Mouse (Mus musculus) E14TG2a.4 (cell line): ENCODE data around the gene Acss2.

ENCODE experiments used
- H3K27me3 ChIP-seq: 2 replicates; pipeline ENCODE4 v1.6.1; 2014; ENCODE audit warnings: low read length, control low read depth; ENCODE audit not compliant: insufficient read depth
- H3K36me3 ChIP-seq: 2 replicates; pipeline ENCODE4 v1.6.1; 2014; ENCODE audit warnings: low read length, control low read depth; ENCODE audit not compliant: insufficient read depth
- H3K4me1 ChIP-seq: replicated peaks from 2 replicates; pipeline ENCODE4 v1.6.1; 2014; ENCODE audit warnings: low read depth, low read length, control low read depth
- H3K4me3 ChIP-seq: replicated peaks from 2 replicates; pipeline ENCODE4 v1.5.1; 2014; ENCODE audit warnings: mild to moderate bottlenecking, low read length
- H3K9me3 ChIP-seq: 2 replicates; pipeline ENCODE4 v1.6.1; 2014; ENCODE audit warnings: low read length, control low read depth
- CTCF ChIP-seq: conservative IDR thresholded peaks from 2 replicates; pipeline ENCODE4 v1.5.1; 2014; ENCODE audit warnings: low read length
- NANOG ChIP-seq: IDR thresholded peaks from 2 replicates; pipeline ENCODE4 v1.6.1; 2014; ENCODE audit warnings: borderline replicate concordance, low read length, mixed read lengths
- POU5F1 ChIP-seq: IDR thresholded peaks from 2 replicates; pipeline ENCODE4 v1.6.1; 2014; ENCODE audit warnings: low read length, borderline replicate concordance

The Acss2 gene

DNA sequence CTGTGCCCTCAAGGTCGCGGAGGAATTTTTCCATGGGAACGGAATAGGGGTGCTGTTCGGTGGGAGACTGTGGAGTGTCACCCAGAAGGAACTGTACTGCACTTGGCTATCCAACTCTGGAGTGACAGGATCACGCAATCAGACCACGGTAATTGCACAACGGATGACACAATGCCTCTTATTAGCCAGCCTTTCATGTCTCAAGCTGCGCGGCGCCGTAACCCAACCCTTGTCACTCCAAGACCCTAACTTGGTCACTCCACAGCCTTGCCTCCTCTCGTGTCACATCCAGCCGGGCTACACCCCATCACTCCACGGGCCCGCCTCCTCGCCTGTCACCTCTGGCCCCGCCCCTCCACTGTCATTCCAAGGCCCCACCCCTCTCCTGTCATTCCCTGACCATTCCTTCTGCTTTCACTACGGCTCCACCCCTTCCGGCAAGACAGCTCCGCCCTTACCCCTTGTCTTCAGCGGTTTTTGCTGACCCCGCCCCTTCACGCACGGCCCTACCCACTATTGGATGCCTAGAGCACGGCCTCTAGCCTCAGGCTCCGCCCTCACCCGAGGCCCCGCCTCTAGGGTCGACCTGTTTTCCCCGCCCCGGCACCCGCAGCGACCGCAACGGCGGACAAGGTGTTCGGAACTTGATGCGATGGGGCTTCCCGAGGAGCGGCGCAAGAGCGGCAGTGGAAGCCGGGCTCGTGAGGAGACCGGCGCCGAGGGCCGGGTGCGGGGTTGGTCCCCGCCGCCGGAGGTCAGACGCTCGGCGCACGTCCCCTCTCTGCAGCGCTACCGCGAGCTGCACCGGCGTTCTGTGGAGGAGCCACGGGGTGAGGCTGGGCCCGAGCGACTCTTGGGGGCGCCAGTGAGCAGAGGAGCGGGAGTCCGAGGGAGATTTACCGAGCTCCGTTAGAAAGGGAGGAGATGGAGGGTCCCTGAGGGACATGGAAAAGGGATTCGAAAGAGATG, at the start of gene Acss2, which contains the start of gene Ggt7:
Gene Acss2 (plus strand): TSS at position 494 of the 969 bp plus-strand sequence.
Gene Ggt7 (minus strand): TSS at position 783 of the 969 bp plus-strand sequence.
- peaks cover 36% of the 10 kb centered on the region for H3K27me3 ChIP-seq
- peaks cover 27% of the 10 kb centered on the region for H3K4me1 ChIP-seq
- TF ChIP-seq POU5F1 (no peak), CTCF (peak; percentile 49), NANOG (no peak)
- H3K4me3 ChIP-seq = peak within 1 kb of the TSS; percentile 95
- H3K9me3 ChIP-seq = no peaks in the 10 kb centered on the region
- H3K36me3 ChIP-seq = no peaks in the 10 kb centered on the region

DNA sequence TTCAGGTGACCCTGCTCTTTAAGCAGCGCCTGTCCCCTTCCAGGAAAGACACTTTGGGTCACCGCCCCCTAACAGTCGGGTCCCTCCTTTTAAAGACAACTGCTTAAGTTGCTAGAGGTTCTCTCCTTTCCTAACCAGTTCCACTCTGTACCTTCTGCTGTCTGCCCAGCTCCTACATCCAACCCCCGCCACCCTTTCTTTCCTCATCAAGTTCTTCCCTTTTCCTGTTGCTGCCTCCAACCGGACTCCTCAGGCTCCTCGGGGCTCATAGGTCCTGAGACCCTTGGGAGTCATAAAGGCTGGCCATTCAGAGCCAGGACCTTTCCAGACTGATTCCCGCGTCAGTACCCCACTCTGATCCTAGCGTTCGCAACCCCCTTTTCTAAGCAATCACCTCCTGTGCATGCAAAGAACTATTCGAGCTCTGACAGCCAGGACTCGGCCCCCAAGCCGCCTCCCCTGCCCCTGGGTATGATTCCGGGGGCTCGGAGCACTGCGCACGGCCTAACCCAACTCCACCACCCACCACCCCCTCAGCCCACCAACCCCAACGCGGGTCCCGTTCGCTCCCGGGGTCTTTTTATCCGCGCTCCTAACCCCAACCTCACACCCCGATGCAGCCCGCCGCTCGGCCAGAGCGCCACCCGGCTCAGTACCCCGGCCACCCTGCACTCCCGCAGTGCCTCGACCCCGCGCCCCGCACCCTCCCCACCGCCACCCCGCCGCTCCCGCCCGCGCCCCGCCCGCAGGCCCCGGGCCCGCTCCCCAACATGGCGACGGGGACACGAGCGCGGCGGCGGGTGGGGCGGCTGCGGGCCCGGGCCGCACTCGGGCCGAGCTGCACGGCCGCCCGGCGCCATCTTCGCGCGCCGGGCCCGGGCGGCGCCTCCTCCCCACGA, 44.8 kb upstream of the Acss2 start:
- H3K27me3 ChIP-seq = no peaks in the 10 kb centered on the region; the same call in 1 of the 2 replicates
- H3K36me3 ChIP-seq = no peaks in the 10 kb centered on the region
- H3K9me3 ChIP-seq = no peaks in the 10 kb centered on the region
- no peak for TF ChIP-seq CTCF
- TF ChIP-seq NANOG = no peak
- TF ChIP-seq POU5F1 = no peak
- H3K4me3 ChIP-seq = peak overlapping the region; percentile 83
- H3K4me1 ChIP-seq = peaks cover 29% of the 10 kb centered on the region

DNA sequence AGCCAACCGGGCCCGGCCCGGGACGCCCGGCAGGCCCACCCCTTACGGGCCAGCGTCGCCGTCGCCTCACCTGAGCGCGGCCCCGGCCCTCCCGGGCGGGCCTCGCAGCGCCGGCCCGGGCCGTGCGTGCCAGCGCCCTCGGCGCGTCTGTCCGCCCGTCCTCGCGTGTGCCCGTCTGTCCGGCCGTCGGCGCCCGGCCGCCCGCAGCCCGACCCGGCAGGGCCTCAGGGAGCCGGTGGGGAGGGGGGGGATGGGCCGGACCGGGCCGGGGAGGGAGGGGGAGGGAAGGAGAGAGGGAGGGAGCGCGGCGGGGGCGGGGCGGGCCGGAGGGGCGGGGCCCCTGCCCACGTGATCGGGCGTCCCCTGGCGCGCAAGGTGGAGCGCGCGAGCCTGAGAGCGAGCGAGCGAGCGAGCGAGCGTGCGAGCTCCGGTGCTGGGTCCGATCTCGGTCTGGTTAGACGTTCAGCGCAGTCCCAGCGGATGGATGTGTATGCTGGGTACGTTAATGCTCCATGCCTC, 44.1 kb upstream of the Acss2 start, which contains the start of gene Ncoa6:
Gene Ncoa6 (minus strand): TSS at position 325 of the 519 bp plus-strand sequence.
- Histone ChIP-seq H3K9me3 (no peaks in the 10 kb centered on the region), H3K27me3 (no peaks in the 10 kb centered on the region; the same call in 1 of the 2 replicates), H3K4me3 (peak within 1 kb of the TSS; percentile 83), H3K4me1 (peaks cover 29% of the 10 kb centered on the region), H3K36me3 (no peaks in the 10 kb centered on the region)
- TF ChIP-seq CTCF (no peak), POU5F1 (no peak), NANOG (no peak)

DNA sequence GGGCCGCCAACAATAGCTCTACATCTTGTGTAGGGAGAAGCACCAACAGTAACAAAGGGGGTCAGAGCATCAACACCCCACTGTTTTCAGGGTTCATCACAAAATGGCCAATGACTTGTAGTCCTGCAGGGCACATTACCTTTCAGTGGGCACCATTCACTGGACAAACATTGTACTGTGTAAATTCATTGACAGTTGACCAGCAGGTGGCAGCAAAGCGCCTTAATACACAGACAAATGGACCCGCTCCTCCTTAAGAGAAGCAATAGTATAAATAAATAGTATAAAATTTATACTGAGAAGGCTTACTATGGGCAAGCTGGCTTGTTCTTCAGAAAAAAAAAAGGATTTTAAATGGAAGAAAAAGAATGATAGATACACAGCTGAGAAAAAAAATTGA, 35.7 kb upstream of the Acss2 start:
- H3K27me3 ChIP-seq = no peaks in the 10 kb centered on the region
- no peaks in the 10 kb centered on the region for H3K4me1 ChIP-seq
- no peaks in the 10 kb centered on the region for H3K36me3 ChIP-seq
- no peaks in the 10 kb centered on the region for H3K9me3 ChIP-seq
- TF ChIP-seq POU5F1 = no peak
- peak; percentile 44 for TF ChIP-seq CTCF
- H3K4me3 ChIP-seq = no peak overlapping the region

DNA sequence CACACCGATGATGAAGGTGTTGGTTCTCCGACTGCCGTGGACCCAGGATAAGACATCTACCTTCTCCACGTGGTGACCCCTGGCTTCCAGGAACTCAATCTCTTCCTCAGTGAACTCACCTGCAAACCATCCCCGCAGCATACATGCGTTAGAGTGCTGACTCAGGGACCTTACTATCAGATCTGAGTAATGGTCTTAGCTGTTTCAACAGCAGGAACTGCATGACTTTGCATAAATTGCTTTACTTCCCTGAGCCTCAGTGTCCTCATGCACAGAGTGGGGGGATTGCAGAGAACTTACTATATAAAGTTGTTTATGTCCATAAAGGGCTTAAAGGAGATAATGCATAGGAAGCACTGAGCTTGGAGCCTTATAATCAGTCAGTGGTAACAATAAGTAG, 26.8 kb upstream of the Acss2 start:
- no peak overlapping the region for H3K4me3 ChIP-seq
- H3K27me3 ChIP-seq = 0 out of 2 replicates have a peak, but pooled peaks cover 5% of the 10 kb centered on the region
- H3K4me1 ChIP-seq = peaks cover 2% of the 10 kb centered on the region; the same call in 1 of the 2 replicates
- no peaks in the 10 kb centered on the region for H3K9me3 ChIP-seq
- no peaks in the 10 kb centered on the region for H3K36me3 ChIP-seq
- TF ChIP-seq POU5F1 (no peak), CTCF (no peak), NANOG (no peak)

DNA sequence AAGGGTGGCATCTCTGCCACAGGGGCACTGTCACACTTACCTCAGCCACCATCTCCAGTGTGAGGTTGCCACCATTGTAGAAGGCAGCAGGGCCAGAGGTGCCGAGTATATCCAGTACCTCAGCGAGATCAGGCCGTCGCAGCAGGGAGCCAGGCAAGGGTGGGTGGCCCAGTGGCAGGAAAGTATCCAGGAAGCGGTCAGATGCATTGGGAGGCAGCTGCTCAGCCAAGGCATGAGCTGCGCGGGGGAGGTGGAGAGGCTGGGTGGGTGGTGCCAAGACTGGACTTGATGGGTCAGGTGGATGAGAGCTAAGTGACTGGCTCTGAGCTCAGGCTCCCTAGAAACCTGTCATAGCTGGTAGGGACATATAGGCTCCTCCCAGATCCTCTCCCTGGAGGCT, 15.2 kb upstream of the Acss2 start:
- Histone ChIP-seq H3K27me3 (peaks cover 8% of the 10 kb centered on the region; the same call in 1 of the 2 replicates), H3K4me3 (no peak overlapping the region), H3K4me1 (peaks cover 29% of the 10 kb centered on the region), H3K36me3 (no peaks in the 10 kb centered on the region), H3K9me3 (no peaks in the 10 kb centered on the region)
- TF ChIP-seq CTCF = no peak
- no peak for TF ChIP-seq NANOG
- TF ChIP-seq POU5F1 = no peak

DNA sequence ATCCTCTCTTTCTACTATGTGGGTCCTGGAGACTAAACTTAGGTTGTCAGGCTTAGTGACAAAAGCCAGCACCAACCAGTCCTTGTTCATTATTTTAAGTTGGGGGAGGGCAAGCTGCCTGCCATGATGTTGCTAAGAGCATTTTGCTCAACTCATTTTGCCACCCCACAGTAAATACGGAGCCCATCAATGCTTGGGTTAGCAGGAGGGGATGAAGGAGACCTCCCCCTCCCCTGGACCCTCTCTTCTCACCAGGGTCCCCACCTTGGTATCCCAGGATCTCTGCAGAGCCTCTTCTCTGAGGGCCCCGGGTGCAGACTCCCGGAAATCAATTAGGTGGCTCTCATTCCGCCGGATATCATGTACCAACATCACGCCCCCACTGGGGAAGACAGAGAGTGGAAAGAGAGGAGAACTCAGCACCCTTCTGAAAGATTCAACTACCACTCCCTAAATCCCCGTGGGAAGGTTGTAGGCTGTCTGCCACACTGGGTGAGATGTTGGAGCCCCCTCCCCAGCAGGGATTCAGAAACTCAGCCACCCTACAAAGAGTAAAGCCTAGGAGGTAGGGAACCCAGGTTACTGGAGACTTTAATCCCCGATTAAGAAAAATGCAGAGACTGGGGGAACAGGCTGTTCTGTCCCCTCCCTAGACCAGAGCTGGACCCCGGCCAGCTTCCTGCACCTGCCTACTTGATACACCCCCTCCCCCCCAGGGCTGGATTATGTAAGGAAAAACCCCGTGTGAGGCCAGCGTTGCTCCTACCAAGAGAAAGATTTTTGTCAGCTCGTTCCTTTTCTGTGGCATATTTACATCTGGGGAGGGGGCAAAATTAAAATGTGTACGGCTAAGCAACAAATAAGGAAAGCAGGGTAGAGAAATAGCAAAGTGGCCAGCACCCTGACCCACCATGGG, 13.1 kb upstream of the Acss2 start:
- Histone ChIP-seq H3K4me3 (no peak overlapping the region), H3K4me1 (peaks cover 42% of the 10 kb centered on the region), H3K36me3 (no peaks in the 10 kb centered on the region), H3K9me3 (no peaks in the 10 kb centered on the region), H3K27me3 (peaks cover 8% of the 10 kb centered on the region; the same call in 1 of the 2 replicates)
- TF ChIP-seq CTCF (no peak), NANOG (no peak), POU5F1 (no peak)
